Mouse (Mus musculus): ENCODE results near the gene Rnf130. TPM values are rescaled to one million over a fixed set of nuclear protein-coding genes. Genes with fewer than 3 reads are reported as not detected.

Gene Rnf130
- total and polyA plus RNA-seq, 3 experiments, result not detected

- Histone ChIP-seq H3K4me1 (ENCODE audit: control insufficient read depth in 1 of 2, insufficient read depth in 2 of 2) (peaks cover 0 to 19% of the 10 kb centered on the region in 2 experiments; a peak in 2 of 4 replicates), H3K4me3 (replicated peaks in 1 of 3; ENCODE audit: low read depth in 2 of 3, low read length in 2 of 3, poor library complexity in 1 of 3) (no peak overlapping the region), H3K9ac (ENCODE audit: insufficient read depth, low read depth) (no peak overlapping the region), H3K27me3 (replicated peaks) (no peaks in the 10 kb centered on the region), H3K27ac (ENCODE audit: insufficient read depth, low read depth) (no peak overlapping the region), H3K79me2 (replicated peaks; ENCODE audit: control insufficient read depth, extremely low read depth, insufficient read depth, poor library complexity, severe bottlenecking) (no peaks in the 10 kb centered on the region), H3K4me2 (ENCODE audit: insufficient read depth, low read depth, poor library complexity, severe bottlenecking) (no peak overlapping the region), H3K9me3 (replicated peaks; ENCODE audit: low read length) (no peaks in the 10 kb centered on the region), H3K36me3 (replicated peaks in 1 of 2; ENCODE audit: control insufficient read depth in 1 of 2, insufficient read depth in 1 of 2, low read length in 1 of 2) (no peaks in the 10 kb centered on the region)
- TF ChIP-seq ZMIZ1 (IDR thresholded peaks at IDR 0.05; ENCODE audit: low read depth, low read length) (no peak), USF1 (IDR thresholded peaks at IDR 0.05; ENCODE audit: low read depth, low read length) (no peak), MYC (IDR thresholded peaks at IDR 0.05; ENCODE audit: low read depth, low read length) (no peak), CTCF (conservative IDR thresholded peaks at IDR 0.05 in 1 of 2, IDR thresholded peaks at IDR 0.05 in 1 of 2; ENCODE audit: low read depth in 2 of 2, low read length in 2 of 2) (no peak), MEF2A (IDR thresholded peaks at IDR 0.05; ENCODE audit: borderline replicate concordance, low read depth, low read length) (no peak), ZKSCAN1 (IDR thresholded peaks at IDR 0.05; ENCODE audit: borderline replicate concordance, low read depth, low read length) (no peak), MAZ (IDR thresholded peaks at IDR 0.05; ENCODE audit: low read depth, low read length) (no peak), MXI1 (IDR thresholded peaks at IDR 0.05; ENCODE audit: low read depth, low read length) (no peak), HCFC1 (IDR thresholded peaks at IDR 0.05; ENCODE audit: low read depth, low read length) (no peak), ETS1 (conservative IDR thresholded peaks at IDR 0.05; ENCODE audit: low read depth, low read length) (no peak), BHLHE40 (IDR thresholded peaks at IDR 0.05; ENCODE audit: low read depth, low read length) (no peak), ZC3H11A (IDR thresholded peaks at IDR 0.05; ENCODE audit: low read depth, low read length) (no peak), EP300 (IDR thresholded peaks at IDR 0.05; ENCODE audit: low read length) (no peak)
- in situ Hi-C loops (cut with MboI; ENCODE audit: low pct_ligation_motif_present, low pct_unique_long_range_greater_than_20kb, low sequenced_read_pairs), result no loop called here
- dilution Hi-C loops (cut with MboI; ENCODE audit: extremely low pct_ligation_motif_present, extremely low pct_unique_long_range_greater_than_20kb, low sequenced_read_pairs), result no loop called here
- DNase-seq (ENCODE audit: extremely low read depth), result no peak
These were observed 6.3 kb upstream of the Rnf130 start for GRCm38 (mm10) chr11:50018848-50019247.

- dilution Hi-C loops (cut with MboI; ENCODE audit: extremely low pct_ligation_motif_present, extremely low pct_unique_long_range_greater_than_20kb, low sequenced_read_pairs), result no loop called here
- DNase-seq (ENCODE audit: extremely low read depth), result no peak
- peaks cover 0 to 11% of the 10 kb centered on the region in 2 experiments; a peak in 2 of 4 replicates for H3K4me1 ChIP-seq (ENCODE audit: control insufficient read depth in 1 of 2, insufficient read depth in 2 of 2)
- H3K4me3 ChIP-seq (replicated peaks in 1 of 3; ENCODE audit: low read depth in 2 of 3, low read length in 2 of 3, poor library complexity in 1 of 3), result no peak overlapping the region
- H3K9ac ChIP-seq (ENCODE audit: insufficient read depth, low read depth), result no peak overlapping the region
- H3K4me2 ChIP-seq (ENCODE audit: insufficient read depth, low read depth, poor library complexity, severe bottlenecking), result no peak overlapping the region
- TF ChIP-seq SIN3A (IDR thresholded peaks at IDR 0.05; ENCODE audit: low read length) (no peak), JUND (conservative IDR thresholded peaks at IDR 0.05; ENCODE audit: low read depth, low read length) (no peak), CTCF (conservative IDR thresholded peaks at IDR 0.05 in 1 of 2, IDR thresholded peaks at IDR 0.05 in 1 of 2; ENCODE audit: low read depth in 2 of 2, low read length in 2 of 2) (no peak), NRF1 (IDR thresholded peaks at IDR 0.05; ENCODE audit: low read depth, low read length) (no peak)
- H3K79me2 ChIP-seq (replicated peaks; ENCODE audit: control insufficient read depth, extremely low read depth, insufficient read depth, poor library complexity, severe bottlenecking), result no peaks in the 10 kb centered on the region
- in situ Hi-C loops (cut with MboI; ENCODE audit: low pct_ligation_motif_present, low pct_unique_long_range_greater_than_20kb, low sequenced_read_pairs), result no loop called here
- no peak overlapping the region for H3K27ac ChIP-seq (ENCODE audit: insufficient read depth, low read depth)
- H3K27me3 ChIP-seq (replicated peaks), result no peaks in the 10 kb centered on the region
- peaks cover 6% of the 10 kb centered on the region for H3K9me3 ChIP-seq (replicated peaks; ENCODE audit: low read length)
- no peaks in the 10 kb centered on the region for H3K36me3 ChIP-seq (replicated peaks in 1 of 2; ENCODE audit: control insufficient read depth in 1 of 2, insufficient read depth in 1 of 2, low read length in 1 of 2)
These were observed 3.1 kb upstream of the Rnf130 start for GRCm38 (mm10) chr11:50022085-50022484.
